Mouse (Mus musculus): ENCODE measurements around the gene Wars2. TPM values are rescaled to one million over a fixed set of nuclear protein-coding genes. Genes with fewer than 3 reads are reported as not detected.

Wars2 gene
- 10 to 100 TPM; 14.6 to 15.3 TPM for total RNA-seq (2021)
- long read RNA-seq, experiment 1, full-length matches to known transcripts = 12 of 18 reads
- long read RNA-seq, experiment 1, partial matches to known transcripts = 2 of 18 reads
- long read RNA-seq, experiment 1, other reads (novel, unspliced or antisense) = 4 of 18 reads
- long read RNA-seq, experiment 2, full-length matches to known transcripts = 3 of 4 reads
- long read RNA-seq, experiment 2, partial matches to known transcripts = 0 of 4 reads
- long read RNA-seq, experiment 2, other reads (novel, unspliced or antisense) = 1 of 4 reads

- DNase-seq = peak; percentile 93 to 96
Observed at GRCm38 (mm10) chr3:99140940-99141854, at the start of gene Wars2. Gene Wars2, plus strand, starts transcription at chr3:99141068.

GRCm38 (mm10) chr3:99096816-99097215 lies 44.1 kb upstream of the Wars2 start:
- DNase-seq = no peak

GRCm38 (mm10) chr3:99110353-99111213 lies 30.3 kb upstream of the Wars2 start:
- no peak for DNase-seq

DNA sequence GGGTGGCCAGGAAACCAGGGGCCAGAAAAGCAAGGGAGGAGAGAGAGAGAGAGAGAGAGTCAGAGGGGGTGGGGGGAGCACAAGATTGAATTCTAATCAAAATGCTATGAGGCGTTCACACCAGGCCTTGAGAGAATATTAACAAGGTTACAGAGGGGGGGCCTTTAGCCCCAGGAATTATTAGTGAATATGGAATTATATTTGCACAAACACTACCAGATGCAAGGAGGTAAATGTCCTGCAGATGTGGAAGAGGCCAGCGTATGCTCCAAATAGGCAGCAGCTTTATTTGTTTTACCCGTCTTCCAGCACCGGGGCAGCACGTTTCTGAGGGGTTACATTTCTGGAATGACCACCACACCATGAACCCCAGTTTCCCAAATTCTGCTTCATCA lies 29.7 kb upstream of the Wars2 start:
- no peak for DNase-seq

GRCm38 (mm10) chr3:99113266-99113837 lies 27.5 kb upstream of the Wars2 start:
- DNase-seq = no peak

- DNase-seq = no peak
Observed at GRCm38 (mm10) chr3:99120942-99121341, 19.9 kb upstream of the Wars2 start.

GRCm38 (mm10) chr3:99130521-99130920 lies 10.3 kb upstream of the Wars2 start:
- DNase-seq = no peak

- DNase-seq = no peak
Observed at GRCm38 (mm10) chr3:99131973-99132372, 8.9 kb upstream of the Wars2 start.

DNA sequence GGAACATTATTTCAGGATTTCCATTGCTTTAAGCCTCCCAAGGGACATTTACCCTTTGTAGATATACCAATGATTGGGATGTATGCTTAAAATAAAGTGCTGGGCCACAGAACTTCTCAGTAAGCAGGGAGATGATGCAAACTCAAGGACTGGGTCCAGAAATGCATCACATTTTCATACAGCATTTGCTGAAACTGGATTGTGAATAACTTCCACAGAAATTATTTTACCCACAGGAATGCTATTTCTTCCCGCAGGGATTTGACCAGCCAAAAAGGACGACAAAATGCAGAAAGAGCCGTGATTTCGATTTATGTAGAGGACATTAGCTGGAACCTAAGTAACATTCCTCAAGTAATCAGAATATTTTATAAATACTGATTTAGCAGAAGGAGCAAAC lies 7.0 kb upstream of the Wars2 start:
- no peak for DNase-seq

- peak; percentile 17 to 38 for DNase-seq
Observed at GRCm38 (mm10) chr3:99147886-99148285, 7.0 kb downstream of the Wars2 start.

- DNase-seq = no peak
Observed at GRCm38 (mm10) chr3:99149035-99149434, 8.2 kb downstream of the Wars2 start.

DNA sequence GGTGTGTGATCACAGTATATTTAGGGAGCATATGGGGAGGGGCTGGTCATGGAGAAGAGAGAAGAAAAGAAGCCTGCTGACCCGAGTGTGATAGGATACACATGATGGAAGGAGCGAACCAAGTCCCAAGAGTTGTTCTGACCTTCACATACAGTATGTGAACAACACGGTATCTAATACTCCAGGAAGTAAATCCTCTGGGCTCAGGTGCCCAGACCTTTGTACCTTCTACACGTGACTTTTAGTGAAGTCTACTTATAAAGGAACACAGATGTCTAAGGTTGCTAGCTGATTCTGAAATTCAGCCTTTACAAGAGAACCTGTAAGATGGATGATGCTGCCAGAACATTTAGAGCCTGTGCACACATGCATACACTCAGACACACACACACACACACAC lies 15.4 kb downstream of the Wars2 start:
- DNase-seq = no peak

- DNase-seq = no peak
Observed at GRCm38 (mm10) chr3:99156987-99157386, 16.1 kb downstream of the Wars2 start.

GRCm38 (mm10) chr3:99157451-99158015 lies 16.7 kb downstream of the Wars2 start:
- no peak for DNase-seq

GRCm38 (mm10) chr3:99160016-99160415 lies 19.1 kb downstream of the Wars2 start:
- no peak for DNase-seq

GRCm38 (mm10) chr3:99162191-99162590 lies 21.3 kb downstream of the Wars2 start:
- no peak for DNase-seq

GRCm38 (mm10) chr3:99167734-99168133 lies 26.9 kb downstream of the Wars2 start:
- peak; percentile 12 to 17 for DNase-seq

GRCm38 (mm10) chr3:99173178-99173577 lies 32.3 kb downstream of the Wars2 start:
- DNase-seq = no peak

DNA sequence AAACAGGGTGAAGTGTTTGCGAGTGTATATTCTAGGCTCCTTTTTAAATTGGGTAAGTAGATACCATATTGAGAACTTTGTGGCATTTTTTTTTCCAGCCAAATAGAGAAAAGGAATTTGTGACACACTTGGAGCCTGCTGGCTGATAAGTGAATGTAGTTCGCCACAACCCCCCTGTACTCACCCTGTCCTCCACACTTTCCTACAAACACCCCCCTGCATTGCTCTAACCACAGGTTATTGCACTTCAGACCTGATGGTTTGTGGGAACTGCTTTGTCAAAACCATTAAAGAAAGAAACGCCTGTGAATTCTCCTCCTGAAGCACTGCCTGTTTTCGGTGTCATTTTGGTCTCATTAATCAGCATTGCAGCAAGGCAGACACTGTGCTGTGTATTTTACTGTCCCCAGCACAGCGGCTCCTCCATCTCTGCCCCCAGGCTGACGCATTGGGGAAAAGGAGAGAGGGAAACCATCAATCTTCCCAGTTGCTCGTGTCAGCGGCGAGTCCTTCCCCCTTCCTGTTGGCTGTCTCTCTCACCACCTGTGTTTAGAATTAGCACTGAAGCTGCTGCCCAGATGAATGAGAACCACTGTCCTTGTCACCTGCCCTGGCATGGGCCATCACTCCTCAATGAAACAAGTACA lies 33.9 kb downstream of the Wars2 start:
- DNase-seq = peak in 1 of 2 experiments; percentile 2

- no peak for DNase-seq
Observed at GRCm38 (mm10) chr3:99183355-99184016, 42.6 kb downstream of the Wars2 start.

- DNase-seq = no peak
Observed at GRCm38 (mm10) chr3:99184373-99184772, 43.5 kb downstream of the Wars2 start.

Data from adrenal gland, postnatal 36 days (tissue).